Mouse (Mus musculus) intestine, embryonic 14.5 days (tissue): Measurements from ENCODE around the gene C1qtnf1. TPM values are rescaled to one million over a fixed set of nuclear protein-coding genes. Genes with fewer than 3 reads are reported as not detected.
A peak's percentile ranks its signal among the peaks of the same experiment; 100 is the strongest.

Experiments
- ATAC-seq: fragments of 200-750 bp; cut with Nextera tagmentation; replicated peaks from 2 replicates; pipeline ENCODE4 v1.8.0; 2017; ENCODE audit warnings: low read depth, moderate number of reproducible peaks, moderate TSS enrichment, moderate library complexity; ENCODE audit not compliant: low FRiP score, low TSS enrichment
- DNase-seq: peaks from one replicate; pipeline ENCODE4 v3.0.0-alpha.2; 2018; ENCODE audit warnings: low spot score
- H3K27ac ChIP-seq: fragments of 300-500 bp; sonication (generic); 2 replicates; pipeline ENCODE4 v1.5.1; 2014; ENCODE audit warnings: low read depth, mild to moderate bottlenecking, control low read depth
- H3K27me3 ChIP-seq: fragments of 300-500 bp; sonication (generic); replicated peaks from 2 replicates; pipeline ENCODE4 v1.6.1; 2014; ENCODE audit warnings: low read length, control low read depth; ENCODE audit not compliant: control insufficient read depth, insufficient read depth
- H3K36me3 ChIP-seq: fragments of 300-500 bp; sonication (generic); 2 replicates; pipeline ENCODE4 v1.6.1; 2014; ENCODE audit warnings: low read length, control low read depth; ENCODE audit not compliant: control insufficient read depth, insufficient read depth
- H3K4me1 ChIP-seq: fragments of 300-500 bp; sonication (generic); replicated peaks from 2 replicates; pipeline ENCODE4 v1.6.1; 2014; ENCODE audit warnings: low read length, control low read depth, mixed read lengths; ENCODE audit not compliant: control insufficient read depth, insufficient read depth
- H3K4me2 ChIP-seq: fragments of 300-500 bp; sonication (generic); 2 replicates; pipeline ENCODE4 v1.6.1; 2014; ENCODE audit warnings: low read length
- H3K4me3 ChIP-seq: fragments of 300-500 bp; sonication (generic); 2 replicates; pipeline ENCODE4 v1.5.1; 2014; ENCODE audit warnings: low read depth, low read length, control low read depth, mixed read lengths
- H3K9ac ChIP-seq: fragments of 300-500 bp; sonication (generic); 2 replicates; pipeline ENCODE4 v1.6.1; 2014; ENCODE audit warnings: mild to moderate bottlenecking, low read length
- H3K9me3 ChIP-seq: fragments of 300-500 bp; sonication (generic); 2 replicates; pipeline ENCODE4 v1.6.1; 2016; ENCODE audit warnings: low read length, control low read depth; ENCODE audit not compliant: control insufficient read depth
- WGBS: fragments of 180-500 bp; shearing (Covaris S2); extraction: QIAGEN DNeasy Blood & Tissue Kit; methylation state at CpG from one replicate; pipeline ENCODE4 v1.1.7; 2014; 5-methylcytosine and 5-hydroxymethylcytosine counted together
- polyA plus RNA-seq: library from polyadenylated mRNA; unstranded; fragments of >200 nt; fragmentation: Nextera tagmentation; extraction: Ambion mirVana; gene quantifications from 2 replicates; pipeline ENCODE4 v1.2.1, GENCODE M21; 2014

Gene C1qtnf1
- polyA plus RNA-seq, 1 experiment from 2014 or later = 7.1 TPM

GRCm38 (mm10) chr11:118415630-118416029, 12.4 kb upstream of the C1qtnf1 start:
- WGBS = 86% methylated on average over 6 of the region's 6 CpGs
- H3K27ac ChIP-seq = no peak overlapping the region

GRCm38 (mm10) chr11:118416046-118416445, 12.0 kb upstream of the C1qtnf1 start:
- DNase-seq (no peak), ATAC-seq (no peak)
- Histone ChIP-seq H3K9me3 (no peaks in the 10 kb centered on the region), H3K9ac (no peak overlapping the region), H3K4me1 (peaks cover 22% of the 10 kb centered on the region), H3K27me3 (no peaks in the 10 kb centered on the region), H3K4me2 (no peak overlapping the region), H3K27ac (no peak overlapping the region), H3K4me3 (no peak overlapping the region), H3K36me3 (peaks cover 26% of the 10 kb centered on the region)
- WGBS = 79% methylated on average over 7 of the region's 7 CpGs

More at GRCm38 (mm10) chr11:118415630-118416029, 12.4 kb upstream of the C1qtnf1 start:
- H3K4me2 ChIP-seq = no peak overlapping the region
- H3K4me3 ChIP-seq = no peak overlapping the region
- H3K9ac ChIP-seq = no peak overlapping the region
- H3K27me3 ChIP-seq = no peaks in the 10 kb centered on the region
- peaks cover 22% of the 10 kb centered on the region for H3K4me1 ChIP-seq
- ATAC-seq (no peak), DNase-seq (no peak)
- peaks cover 30% of the 10 kb centered on the region for H3K36me3 ChIP-seq
- H3K9me3 ChIP-seq = no peaks in the 10 kb centered on the region

GRCm38 (mm10) chr11:118417496-118417895, 10.5 kb upstream of the C1qtnf1 start:
- ATAC-seq = no peak
- peaks cover 19% of the 10 kb centered on the region for H3K36me3 ChIP-seq
- H3K4me1 ChIP-seq = peaks cover 22% of the 10 kb centered on the region
- H3K9me3 ChIP-seq = no peaks in the 10 kb centered on the region
- H3K27ac ChIP-seq = no peak overlapping the region
- peak overlapping the region; percentile 87 for H3K4me2 ChIP-seq
- H3K27me3 ChIP-seq = no peaks in the 10 kb centered on the region
- 92% methylated on average over 9 of the region's 9 CpGs for WGBS
- no peak overlapping the region for H3K9ac ChIP-seq
- no peak overlapping the region; the same call in 1 of the 2 replicates for H3K4me3 ChIP-seq
- no peak for DNase-seq

DNA sequence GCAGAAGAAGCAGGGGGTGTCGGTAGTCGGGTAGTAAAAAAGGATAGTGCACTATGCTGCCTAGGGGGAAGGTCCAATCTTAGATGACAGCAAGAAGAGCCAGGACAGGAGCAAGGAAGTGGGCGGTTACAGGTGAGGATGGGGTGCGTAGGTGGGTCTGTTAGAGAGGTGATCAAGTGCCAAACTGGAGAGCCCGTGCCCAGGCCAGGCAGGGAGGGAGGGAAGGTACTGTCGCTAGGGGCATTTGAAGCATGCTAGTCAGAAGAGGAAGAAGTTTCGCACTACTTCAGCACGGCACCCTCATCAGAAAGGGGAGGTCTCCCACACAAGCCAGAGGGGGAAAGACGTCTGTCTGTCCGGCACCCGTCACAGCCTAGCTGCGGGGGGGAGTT, 9.6 kb upstream of the C1qtnf1 start:
- 3% methylated on average over 12 of the region's 12 CpGs for WGBS
- H3K4me3 ChIP-seq = peak overlapping the region; percentile 85
- peak; percentile 29 for ATAC-seq

GRCm38 (mm10) chr11:118418834-118419504, 9.0 kb upstream of the C1qtnf1 start, which contains the start of gene Cant1:
Gene Cant1, minus strand, starts transcription at chr11:118419086.
- H3K27ac ChIP-seq = peak within 1 kb of the TSS; percentile 59
- peaks cover 18% of the 10 kb centered on the region for H3K36me3 ChIP-seq
- DNase-seq (peak; percentile 96), ATAC-seq (peak; percentile 93)
- peaks cover 27% of the 10 kb centered on the region for H3K4me1 ChIP-seq
- under 1% methylated on average over 46 of the region's 50 CpGs for WGBS
- H3K9ac ChIP-seq = peak within 1 kb of the TSS; percentile 90
- peak within 1 kb of the TSS; percentile 87 for H3K4me2 ChIP-seq
- peak within 1 kb of the TSS; percentile 85 for H3K4me3 ChIP-seq
- no peaks in the 10 kb centered on the region for H3K9me3 ChIP-seq
- H3K27me3 ChIP-seq = no peaks in the 10 kb centered on the region

More for the DNA sequence above, 9.6 kb upstream of the C1qtnf1 start:
- Histone ChIP-seq H3K36me3 (peaks cover 19% of the 10 kb centered on the region), H3K9ac (peak overlapping the region; percentile 90), H3K4me1 (peaks cover 22% of the 10 kb centered on the region), H3K4me2 (peak overlapping the region; percentile 87), H3K27ac (peak overlapping the region; percentile 59; the same call in 1 of the 2 replicates), H3K27me3 (no peaks in the 10 kb centered on the region), H3K9me3 (no peaks in the 10 kb centered on the region)
- DNase-seq = no peak

GRCm38 (mm10) chr11:118420261-118420660, 7.7 kb upstream of the C1qtnf1 start:
- Histone ChIP-seq H3K9me3 (no peaks in the 10 kb centered on the region), H3K36me3 (peaks cover 5% of the 10 kb centered on the region; the same call in 1 of the 2 replicates), H3K27ac (no peak overlapping the region), H3K4me3 (no peak overlapping the region), H3K4me2 (no peak overlapping the region), H3K27me3 (no peaks in the 10 kb centered on the region), H3K9ac (no peak overlapping the region), H3K4me1 (peaks cover 28% of the 10 kb centered on the region)
- no peak for ATAC-seq
- 73% methylated on average over 7 of the region's 7 CpGs for WGBS
- no peak for DNase-seq

DNA sequence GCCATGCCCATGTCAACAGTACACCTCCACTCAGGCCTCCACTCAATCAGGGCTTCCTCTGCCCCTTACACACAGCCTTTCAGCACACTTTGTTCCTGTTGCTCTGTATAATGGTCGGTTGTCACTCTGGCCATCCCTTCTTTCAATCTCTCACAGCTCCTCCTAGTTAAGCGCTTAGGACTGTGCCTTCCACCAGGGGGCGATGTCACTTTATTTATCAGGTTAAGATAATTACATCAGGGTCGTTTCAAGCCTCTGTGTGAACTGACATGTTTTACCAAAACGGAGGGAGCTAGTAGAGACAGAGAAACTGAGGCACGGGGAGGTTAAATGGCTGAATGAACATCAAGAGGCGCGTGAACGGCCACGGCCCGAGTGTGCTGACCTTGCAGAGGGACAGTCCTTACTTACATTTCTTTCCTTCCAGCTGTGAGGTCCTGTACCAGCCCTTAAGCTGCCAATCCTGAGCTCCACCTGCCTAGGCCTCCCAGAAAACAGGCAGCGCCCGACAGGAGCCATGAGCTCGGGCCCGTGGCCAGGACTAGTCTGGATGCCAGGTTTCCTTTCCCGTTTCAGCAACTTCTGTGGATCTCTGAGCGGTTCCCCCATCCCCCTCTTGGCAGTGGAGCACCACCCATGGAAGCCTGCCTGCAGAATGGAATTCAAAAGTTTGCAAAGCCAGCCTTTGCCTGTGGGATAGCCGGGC, 4.6 kb upstream of the C1qtnf1 start:
- H3K9ac ChIP-seq = no peak overlapping the region
- no peak overlapping the region for H3K27ac ChIP-seq
- ATAC-seq (no peak), DNase-seq (peak; percentile 92)
- no peaks in the 10 kb centered on the region for H3K36me3 ChIP-seq
- H3K4me3 ChIP-seq = no peak overlapping the region
- H3K4me1 ChIP-seq = peaks cover 21% of the 10 kb centered on the region
- no peaks in the 10 kb centered on the region for H3K27me3 ChIP-seq
- WGBS = 6% methylated on average over 18 of the region's 18 CpGs
- H3K9me3 ChIP-seq = no peaks in the 10 kb centered on the region
- peak overlapping the region; percentile 32 for H3K4me2 ChIP-seq

DNA sequence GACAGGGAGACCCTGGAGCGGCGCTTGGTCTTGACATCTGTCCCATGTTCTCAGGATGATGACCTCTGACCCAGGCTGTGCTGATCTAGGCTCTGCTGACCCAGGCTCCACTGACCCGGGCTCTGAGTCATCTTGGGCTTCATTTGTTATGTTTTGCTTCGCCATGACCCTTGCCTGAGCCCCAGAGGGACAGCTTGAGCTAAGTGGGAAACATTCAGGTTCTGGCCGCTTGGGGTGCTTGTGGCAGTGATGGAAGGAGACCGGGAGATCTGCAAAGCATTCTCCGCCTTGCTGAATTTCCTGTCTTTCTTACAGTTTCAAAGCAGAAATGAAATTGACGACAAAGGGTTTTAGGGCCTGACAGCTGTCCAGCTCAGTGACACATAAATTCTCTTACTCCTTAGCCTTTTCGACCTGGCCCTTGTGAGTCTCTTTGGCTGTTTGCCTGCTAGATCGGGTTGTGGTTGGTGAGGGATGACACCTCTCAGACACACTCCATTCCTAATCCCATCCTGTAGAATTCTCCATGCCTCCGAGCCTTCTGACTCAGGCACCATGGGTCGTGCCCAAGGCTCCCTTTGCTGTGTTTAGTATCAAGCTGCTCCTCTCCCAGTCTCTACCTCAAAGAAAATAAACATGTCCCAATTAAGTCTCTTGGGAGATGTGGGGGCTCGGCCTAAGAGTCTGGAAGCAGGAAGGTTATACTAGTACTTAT, 3.2 kb upstream of the C1qtnf1 start:
- no peak overlapping the region for H3K27ac ChIP-seq
- DNase-seq (no peak), ATAC-seq (no peak)
- no peaks in the 10 kb centered on the region for H3K36me3 ChIP-seq
- H3K4me1 ChIP-seq = peaks cover 29% of the 10 kb centered on the region
- H3K27me3 ChIP-seq = no peaks in the 10 kb centered on the region
- H3K4me2 ChIP-seq = no peak overlapping the region
- H3K4me3 ChIP-seq = no peak overlapping the region
- no peaks in the 10 kb centered on the region for H3K9me3 ChIP-seq
- WGBS = 48% methylated on average over 13 of the region's 13 CpGs
- H3K9ac ChIP-seq = no peak overlapping the region
